Mouse (Mus musculus) right cerebral cortex, postnatal 10 days (tissue): ENCODE results near the gene Rbfox3.

Source experiments
- DNase-seq, 2 experiments: peaks; one replicate each; pipeline ENCODE4 v3.0.0; 2021; ENCODE audit warnings: low spot score in 2 of 2

The Rbfox3 gene

GRCm38 (mm10) chr11:118508341-118508740 is 403.1 kb downstream of the Rbfox3 start:
- DNase-seq = no peak

GRCm38 (mm10) chr11:118507904-118508303 is 403.5 kb downstream of the Rbfox3 start:
- peak; percentile 80 to 86 for DNase-seq

- no peak for DNase-seq
Observed at GRCm38 (mm10) chr11:118507095-118507494, 404.3 kb downstream of the Rbfox3 start.

GRCm38 (mm10) chr11:118504180-118504454 is 407.3 kb downstream of the Rbfox3 start:
- DNase-seq = no peak

- DNase-seq = no peak
Observed at GRCm38 (mm10) chr11:118503418-118504179, 407.8 kb downstream of the Rbfox3 start.

GRCm38 (mm10) chr11:118502990-118503389 is 408.4 kb downstream of the Rbfox3 start:
- no peak for DNase-seq

- no peak for DNase-seq
Observed at GRCm38 (mm10) chr11:118496066-118496689, 415.2 kb downstream of the Rbfox3 start.

- no peak for DNase-seq
Observed at GRCm38 (mm10) chr11:118495065-118495464, 416.3 kb downstream of the Rbfox3 start.

- DNase-seq = no peak
Observed at GRCm38 (mm10) chr11:118494001-118494737, 417.2 kb downstream of the Rbfox3 start.

GRCm38 (mm10) chr11:118493458-118493857 is 417.9 kb downstream of the Rbfox3 start:
- DNase-seq = no peak

- no peak for DNase-seq
Observed at GRCm38 (mm10) chr11:118491230-118491629, 420.2 kb downstream of the Rbfox3 start.

- DNase-seq = peak in 1 of 2 experiments; percentile 80
Observed at GRCm38 (mm10) chr11:118490566-118491218, 420.7 kb downstream of the Rbfox3 start.

GRCm38 (mm10) chr11:118488907-118489270 is 422.5 kb downstream of the Rbfox3 start:
- DNase-seq = no peak

- no peak for DNase-seq
Observed at GRCm38 (mm10) chr11:118488191-118488906, 423.0 kb downstream of the Rbfox3 start.

- no peak for DNase-seq
Observed at GRCm38 (mm10) chr11:118486881-118487772, 424.3 kb downstream of the Rbfox3 start.

- DNase-seq = peak in 1 of 2 experiments; percentile 19
Observed at GRCm38 (mm10) chr11:118486281-118486680, 425.1 kb downstream of the Rbfox3 start.

GRCm38 (mm10) chr11:118485780-118486179 is 425.6 kb downstream of the Rbfox3 start:
- DNase-seq = peak in 1 of 2 experiments; percentile 25

- no peak for DNase-seq
Observed at GRCm38 (mm10) chr11:118485338-118485737, 426.1 kb downstream of the Rbfox3 start.

GRCm38 (mm10) chr11:118484169-118484568 is 427.2 kb downstream of the Rbfox3 start:
- DNase-seq = peak in 1 of 2 experiments; percentile 41

- DNase-seq = peak in 1 of 2 experiments; percentile 20
Observed at GRCm38 (mm10) chr11:118481751-118482150, 429.6 kb downstream of the Rbfox3 start.
